Mouse (Mus musculus) natural killer cell, adult 2 months (primary cell): ENCODE measurements around the gene Kank1.

Experiments
- DNase-seq, 2 experiments: peaks; one replicate each; pipeline ENCODE4 v3.0.0; 2022; ENCODE audit warnings: low spot score in 2 of 2

Kank1 gene

GRCm38 (mm10) chr19:25406481-25407184 is 169.9 kb downstream of the Kank1 start:
- DNase-seq, result no peak

DNA sequence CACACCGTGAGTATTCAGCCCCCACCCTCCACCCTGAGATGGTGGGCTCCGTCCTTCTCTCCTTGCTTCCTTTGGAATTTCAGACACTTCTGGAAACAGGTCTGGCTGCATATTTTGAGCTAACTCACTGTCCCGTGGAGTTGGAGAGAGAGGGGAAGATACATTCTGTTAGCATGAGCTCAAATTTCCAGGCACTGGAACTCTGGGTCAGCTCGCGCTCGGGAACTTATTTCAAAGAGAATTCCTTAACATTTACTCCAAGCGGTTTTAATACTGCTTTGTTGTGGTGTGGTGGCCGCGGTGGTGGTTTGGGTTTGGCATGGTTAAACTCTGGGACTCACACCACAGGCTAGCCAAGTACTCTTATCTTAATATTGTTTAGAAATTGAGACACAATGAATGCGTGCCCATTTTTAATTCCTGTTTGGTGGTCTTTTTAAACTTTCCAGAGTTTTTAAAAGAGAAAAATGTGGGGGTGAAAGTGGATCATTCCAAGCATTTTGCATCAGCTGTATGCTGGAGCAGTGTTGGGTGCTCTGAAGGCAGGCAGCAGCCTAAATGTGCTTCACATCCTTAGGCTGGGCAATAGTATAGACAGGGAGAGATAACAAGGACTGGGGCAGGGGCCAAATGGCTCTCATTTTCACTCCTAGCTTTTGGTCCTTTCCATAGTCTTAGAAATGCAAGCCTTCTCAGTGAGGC is 170.6 kb downstream of the Kank1 start:
- DNase-seq, result no peak

GRCm38 (mm10) chr19:25407887-25408236 is 171.1 kb downstream of the Kank1 start:
- no peak for DNase-seq

DNA sequence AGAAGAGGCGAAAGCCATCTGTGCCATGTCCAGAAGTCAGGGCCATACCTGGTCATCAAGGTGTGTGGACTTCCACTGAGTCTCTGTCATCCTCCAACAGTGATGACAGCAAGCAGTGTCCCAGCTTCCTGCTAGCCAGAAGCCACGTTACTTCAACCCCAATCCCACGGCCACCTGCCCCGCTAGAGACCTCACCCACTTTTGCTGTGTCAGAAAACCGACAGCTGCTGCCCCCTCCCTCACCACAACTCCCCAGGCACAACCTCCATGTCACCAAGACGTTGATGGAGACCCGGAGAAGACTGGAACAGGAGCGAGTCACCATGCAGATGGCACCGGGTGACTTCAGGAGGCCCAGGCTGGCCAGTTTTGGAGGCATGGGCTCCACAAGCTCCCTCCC is 172.5 kb downstream of the Kank1 start:
- no peak for DNase-seq

DNA sequence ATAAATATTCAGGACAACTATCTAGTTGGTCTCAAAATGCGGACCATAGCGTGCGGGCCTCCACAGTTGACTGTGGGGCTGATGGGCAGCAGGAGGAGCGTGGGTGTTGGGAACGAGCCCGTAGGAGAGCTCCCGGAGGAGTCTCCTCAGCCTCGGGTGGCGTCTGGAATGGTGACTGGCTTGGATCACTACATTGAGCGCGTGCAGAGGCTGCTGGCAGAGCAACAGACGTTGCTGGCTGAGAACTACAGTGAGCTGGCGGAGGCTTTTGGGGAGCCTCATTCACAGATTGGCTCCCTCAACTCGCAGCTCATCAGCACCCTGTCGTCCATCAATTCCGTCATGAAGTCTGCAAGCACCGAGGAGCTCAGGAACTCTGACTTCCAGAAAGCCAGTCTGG is 174.6 kb downstream of the Kank1 start:
- no peak for DNase-seq

GRCm38 (mm10) chr19:25415448-25415847 is 178.7 kb downstream of the Kank1 start:
- no peak for DNase-seq

GRCm38 (mm10) chr19:25417671-25418070 is 180.9 kb downstream of the Kank1 start:
- no peak for DNase-seq

DNA sequence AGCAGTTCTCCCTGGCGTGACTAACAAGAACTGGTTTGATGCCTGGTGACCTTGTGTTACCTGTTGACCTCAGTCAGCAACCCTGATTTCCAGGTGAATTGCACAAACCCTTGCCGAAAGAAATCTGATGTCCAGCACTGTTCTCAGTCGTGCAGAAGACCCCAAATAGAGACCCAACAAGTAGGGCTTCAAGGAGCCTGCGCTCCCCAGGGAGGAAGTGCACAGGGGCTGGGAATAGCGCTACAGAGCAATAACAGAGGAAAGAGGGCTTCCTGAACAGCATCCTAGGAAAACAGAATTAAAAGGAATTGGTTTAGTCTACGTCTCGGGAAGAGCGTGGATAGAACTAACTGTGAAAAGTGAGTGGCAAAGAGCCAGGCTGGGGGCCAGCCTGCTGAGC is 183.2 kb downstream of the Kank1 start:
- DNase-seq, result no peak

DNA sequence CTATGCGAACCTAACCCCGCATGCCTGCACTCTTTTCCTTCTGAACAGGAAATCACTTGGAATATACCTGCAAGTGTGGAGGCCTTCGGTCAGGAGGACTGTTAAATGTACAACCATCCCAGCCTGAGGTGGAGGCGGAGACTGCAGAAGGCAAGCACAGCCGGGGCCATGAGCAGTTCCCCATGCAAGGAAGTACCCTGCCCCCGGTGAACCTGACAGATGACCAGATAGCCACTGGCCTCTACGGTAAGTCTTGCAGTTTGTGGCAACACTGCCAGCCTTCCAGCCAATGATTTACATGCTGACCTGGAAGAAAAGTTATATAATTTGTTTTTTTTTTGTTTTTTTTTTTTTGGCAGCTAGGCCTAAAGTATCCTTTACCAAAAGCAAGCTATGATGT is 185.3 kb downstream of the Kank1 start:
- no peak for DNase-seq

DNA sequence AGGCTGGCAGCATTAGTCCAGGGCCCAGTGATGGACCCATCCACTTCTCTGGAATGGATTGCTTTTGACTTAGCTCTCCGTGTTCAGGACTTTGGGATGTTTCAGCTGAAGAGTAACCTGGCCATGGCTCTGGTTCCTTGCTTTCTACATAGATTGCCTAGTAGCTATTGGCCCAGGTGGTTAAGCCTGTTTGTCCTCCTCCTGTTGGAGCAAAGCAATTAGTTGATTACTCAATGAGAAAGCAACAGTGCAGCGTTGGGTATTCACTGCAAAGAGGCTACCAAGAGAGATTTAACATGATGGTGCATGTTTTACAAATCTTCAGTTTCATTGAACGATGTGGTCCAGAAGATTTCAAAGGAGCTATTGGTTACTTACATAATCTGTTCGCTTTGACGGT is 186.6 kb downstream of the Kank1 start:
- DNase-seq, result no peak

- DNase-seq, result no peak
Observed at GRCm38 (mm10) chr19:25426431-25426830, 189.7 kb downstream of the Kank1 start.

- DNase-seq, result no peak
Observed at GRCm38 (mm10) chr19:25427886-25428285, 191.1 kb downstream of the Kank1 start.

- DNase-seq, result no peak
Observed at GRCm38 (mm10) chr19:25428338-25428962, 191.7 kb downstream of the Kank1 start.

- no peak for DNase-seq
Observed at GRCm38 (mm10) chr19:25431431-25431830, 194.7 kb downstream of the Kank1 start.

- DNase-seq, result no peak
Observed at GRCm38 (mm10) chr19:25431909-25432308, 195.1 kb downstream of the Kank1 start.

- DNase-seq, result no peak
Observed at GRCm38 (mm10) chr19:25433169-25433690, 196.5 kb downstream of the Kank1 start.

- DNase-seq, result no peak
Observed at GRCm38 (mm10) chr19:25434345-25434744, 197.6 kb downstream of the Kank1 start.

- no peak for DNase-seq
Observed at GRCm38 (mm10) chr19:25434795-25435194, 198.0 kb downstream of the Kank1 start.

- no peak for DNase-seq
Observed at GRCm38 (mm10) chr19:25435412-25435811, 198.6 kb downstream of the Kank1 start.

DNA sequence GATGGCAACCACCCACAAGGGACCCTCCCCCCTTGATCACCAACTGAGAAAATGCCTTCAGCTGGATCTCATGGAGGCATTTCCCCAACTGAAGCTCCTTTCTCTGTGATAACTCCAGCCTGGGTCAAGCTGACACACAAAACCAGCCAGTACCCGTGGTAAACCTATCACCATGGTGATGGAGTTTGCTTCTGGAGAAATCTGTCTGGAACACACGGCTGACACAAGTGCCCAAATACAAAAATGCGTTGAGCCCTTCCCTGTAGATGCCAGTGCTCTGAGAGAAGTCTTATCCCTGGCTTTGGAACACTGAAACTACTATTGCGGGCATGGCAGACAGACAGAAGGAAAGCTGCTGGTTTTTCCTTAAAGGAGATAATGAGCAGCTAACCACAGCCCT is 199.4 kb downstream of the Kank1 start:
- no peak for DNase-seq

DNA sequence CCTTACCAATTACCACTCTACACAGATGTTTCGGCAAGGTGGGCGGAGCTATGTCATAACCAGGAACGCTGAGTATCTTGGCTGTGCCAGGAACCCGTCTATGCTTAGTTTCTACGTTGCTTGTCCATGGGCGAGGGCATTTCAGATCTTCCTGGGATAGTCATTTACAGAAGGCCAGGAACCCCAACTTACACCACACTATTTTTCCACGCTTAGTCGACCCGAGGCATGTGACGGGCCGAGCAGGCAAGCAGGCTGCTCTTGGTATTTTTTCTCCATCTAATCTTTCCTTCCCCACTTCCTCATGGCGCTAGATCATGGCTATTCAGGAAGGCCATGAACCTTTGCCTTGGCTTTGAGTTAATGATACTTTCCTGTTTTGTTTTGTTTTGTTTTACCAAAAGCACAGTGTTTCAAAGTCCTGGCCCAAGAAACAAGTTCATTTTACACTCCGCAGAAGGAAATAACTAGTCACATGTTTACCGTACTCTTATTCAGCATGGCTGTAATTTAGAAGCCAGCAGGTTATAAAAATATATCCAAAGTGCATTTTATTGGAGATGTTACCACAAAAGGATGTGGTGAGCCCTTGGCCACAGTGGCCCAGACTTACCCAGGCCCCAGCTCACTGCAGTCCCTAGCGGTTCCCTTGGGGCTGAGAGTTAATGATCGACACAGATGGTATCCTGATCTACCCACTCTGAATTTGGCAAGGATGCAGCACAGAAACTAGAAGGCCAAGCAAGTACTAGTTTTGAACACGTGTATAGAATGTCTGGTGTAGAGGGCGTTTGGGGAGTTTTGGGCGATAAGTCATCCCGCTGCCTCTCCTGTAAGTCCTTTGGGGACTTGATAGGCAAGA is 200.2 kb downstream of the Kank1 start:
- DNase-seq, result no peak

DNA sequence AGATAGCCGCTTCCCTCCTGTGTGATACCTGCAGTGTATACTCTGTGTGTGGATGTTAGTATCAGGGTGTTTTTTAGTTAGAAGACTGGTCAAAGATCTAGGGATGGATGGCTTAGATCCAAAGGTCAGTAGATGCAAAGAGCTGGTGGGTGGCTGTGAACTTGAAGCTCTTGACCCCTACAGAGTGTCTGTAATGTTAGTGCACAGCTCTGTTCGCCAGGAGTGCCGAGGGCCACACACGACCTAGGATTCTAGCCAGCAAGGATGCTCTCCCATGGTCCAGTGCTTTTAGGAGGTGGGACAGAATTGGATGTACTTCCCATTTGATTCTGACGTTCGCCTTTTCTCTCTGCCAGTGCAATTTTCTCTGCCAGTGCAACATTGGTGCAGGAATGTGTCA is 201.5 kb downstream of the Kank1 start:
- DNase-seq, result no peak
